Mouse (Mus musculus) heart, adult 2 months (tissue): Measurements from ENCODE around the gene Cdc34. TPM values are rescaled to one million over a fixed set of nuclear protein-coding genes. Genes with fewer than 3 reads are reported as not detected.
A peak's percentile ranks its signal among the peaks of the same experiment; 100 is the strongest.

ENCODE experiments used
- DNase-seq, 2 experiments: peaks; one replicate each; pipeline ENCODE4 v3.0.0; 2021
- H3K27ac ChIP-seq: fragments of 200-600 bp; 2 replicates; pipeline ENCODE4 v1.8.1; 2022
- H3K27me3 ChIP-seq: fragments of 200-500 bp; 2 replicates; pipeline ENCODE4 v1.6.1; 2012; ENCODE audit warnings: mild to moderate bottlenecking, low read length, inconsistent platforms, mixed read lengths; ENCODE audit not compliant: control insufficient read depth, insufficient read depth
- H3K36me3 ChIP-seq: fragments of 200-500 bp; 2 replicates; pipeline ENCODE4 v1.6.1; 2012; ENCODE audit warnings: low read length, inconsistent platforms; ENCODE audit not compliant: control insufficient read depth, insufficient read depth
- H3K4me1 ChIP-seq: fragments of 200-500 bp; 2 replicates; pipeline ENCODE4 v1.6.1; 2011; ENCODE audit warnings: low read length; ENCODE audit not compliant: control insufficient read depth, insufficient read depth
- H3K4me3 ChIP-seq: fragments of 200-600 bp; 2 replicates; pipeline ENCODE4 v1.8.1; 2022
- H3K79me2 ChIP-seq: fragments of 200-500 bp; replicated peaks from 2 replicates; pipeline ENCODE4 v1.6.1; 2012; ENCODE audit warnings: mild to moderate bottlenecking, inconsistent platforms, low read length, moderate library complexity, mixed read lengths; ENCODE audit not compliant: control insufficient read depth, insufficient read depth
- H3K9ac ChIP-seq: fragments of 200-500 bp; 2 replicates; pipeline ENCODE4 v1.6.1; 2012; ENCODE audit warnings: low read depth, mild to moderate bottlenecking, control low read depth, inconsistent platforms, low read length, mixed read lengths
- CTCF ChIP-seq: fragments of 200-600 bp; IDR thresholded peaks from 2 replicates; pipeline ENCODE4 v1.8.1; 2022; ENCODE audit warnings: antibody characterized with exemption, mild to moderate bottlenecking, moderate library complexity
- EP300 ChIP-seq: fragments of 200-500 bp; IDR thresholded peaks from 2 replicates; pipeline ENCODE4 v1.6.1; 2011; ENCODE audit warnings: low read depth, low read length, control low read depth; ENCODE audit not compliant: insufficient read depth
- POLR2A ChIP-seq: fragments of 200-500 bp; IDR thresholded peaks from 2 replicates; pipeline ENCODE4 v1.6.1; 2011; ENCODE audit warnings: mild to moderate bottlenecking, low read depth, low read length, control low read depth; ENCODE audit not compliant: insufficient read depth
- WGBS: fragments of 180-500 bp; shearing (Covaris S2); methylation state at CpG from one replicate; pipeline ENCODE4 v1.1.7; 2018; 5-methylcytosine and 5-hydroxymethylcytosine counted together
- intact Hi-C: fragments of 180-260 bp; cut with DNase I; formaldehyde crosslinking; loops from one replicate; pipeline ENCODE4 v1.15.1; 2025
- polyA plus RNA-seq: library from polyadenylated mRNA; depleted of rRNA; stranded (reverse); fragments of >200 nt; gene quantifications from 2 replicates; pipeline ENCODE4 v1.2.3, GENCODE M21; 2012
- total RNA-seq, 2 experiments: library from RNA; stranded (reverse); gene quantifications; 2 replicates each; pipeline ENCODE4 v1.2.3; 2021

Gene Cdc34
- total and polyA plus RNA-seq, 3 experiments = 196 to 352 (median 216) TPM

GRCm38 (mm10) chr10:79723692-79724091 is 41.7 kb downstream of the Cdc34 start:
- TF ChIP-seq EP300 = 0 out of 2 replicates have a peak, but pooled peaks have one; percentile 27
- no peak for TF ChIP-seq POLR2A
- Histone ChIP-seq H3K9ac (no peak overlapping the region), H3K36me3 (no peaks in the 10 kb centered on the region), H3K79me2 (no peaks in the 10 kb centered on the region), H3K4me1 (peaks cover 4% of the 10 kb centered on the region; the same call in 1 of the 2 replicates), H3K27ac (peak overlapping the region; percentile 7), H3K27me3 (no peaks in the 10 kb centered on the region), H3K4me3 (no peak overlapping the region)
- DNase-seq = no peak
- intact Hi-C loops = no loop called here
- WGBS = 57% methylated on average over 7 of the region's 7 CpGs

GRCm38 (mm10) chr10:79726090-79726489 is 44.1 kb downstream of the Cdc34 start:
- WGBS = 38% methylated on average over 11 of the region's 11 CpGs

GRCm38 (mm10) chr10:79728323-79729249 is 46.6 kb downstream of the Cdc34 start:
- TF ChIP-seq EP300 (no peak), POLR2A (no peak), CTCF (no peak)
- Histone ChIP-seq H3K79me2 (no peaks in the 10 kb centered on the region), H3K27me3 (no peaks in the 10 kb centered on the region), H3K4me1 (peaks cover 5% of the 10 kb centered on the region; the same call in 1 of the 2 replicates), H3K27ac (0 out of 2 replicates have a peak overlapping the region, but pooled peaks have one; percentile 4), H3K36me3 (no peaks in the 10 kb centered on the region), H3K9ac (no peak overlapping the region), H3K4me3 (no peak overlapping the region)
- intact Hi-C loops = no loop called here
- DNase-seq = no peak
- 63% methylated on average over 28 of the region's 28 CpGs for WGBS

More at GRCm38 (mm10) chr10:79726090-79726489, 44.1 kb downstream of the Cdc34 start:
- Histone ChIP-seq H3K4me1 (peaks cover 7% of the 10 kb centered on the region; the same call in 1 of the 2 replicates), H3K9ac (no peak overlapping the region), H3K27ac (no peak overlapping the region), H3K27me3 (no peaks in the 10 kb centered on the region), H3K4me3 (no peak overlapping the region), H3K79me2 (no peaks in the 10 kb centered on the region), H3K36me3 (no peaks in the 10 kb centered on the region)
- DNase-seq = no peak
- no peak for TF ChIP-seq EP300
- peak; percentile 65 for TF ChIP-seq CTCF
- intact Hi-C loops = no loop called here

GRCm38 (mm10) chr10:79729357-79729965 is 47.5 kb downstream of the Cdc34 start:
- Histone ChIP-seq H3K4me1 (peaks cover 5% of the 10 kb centered on the region; the same call in 1 of the 2 replicates), H3K79me2 (no peaks in the 10 kb centered on the region), H3K36me3 (no peaks in the 10 kb centered on the region), H3K27me3 (no peaks in the 10 kb centered on the region), H3K9ac (peak overlapping the region; percentile 26), H3K4me3 (no peak overlapping the region), H3K27ac (peak overlapping the region; percentile 31)
- DNase-seq = peak; percentile 58 to 60
- TF ChIP-seq CTCF = no peak
- no peak for TF ChIP-seq POLR2A
- 0 out of 2 replicates have a peak, but pooled peaks have one; percentile 32 for TF ChIP-seq EP300
- intact Hi-C loops = no loop called here
- 40% methylated on average over 13 of the region's 13 CpGs for WGBS

GRCm38 (mm10) chr10:79732500-79732899 is 50.5 kb downstream of the Cdc34 start:
- H3K9ac ChIP-seq = no peak overlapping the region
- no peaks in the 10 kb centered on the region for H3K27me3 ChIP-seq
- intact Hi-C loops = no loop called here
- H3K79me2 ChIP-seq = no peaks in the 10 kb centered on the region
- peaks cover 5% of the 10 kb centered on the region; the same call in 1 of the 2 replicates for H3K4me1 ChIP-seq
- H3K4me3 ChIP-seq = no peak overlapping the region
- H3K36me3 ChIP-seq = no peaks in the 10 kb centered on the region
- H3K27ac ChIP-seq = no peak overlapping the region
- no peak for DNase-seq
- no peak for TF ChIP-seq EP300
- TF ChIP-seq CTCF = peak; percentile 73
- WGBS = 79% methylated on average over 1 of the region's 1 CpGs

- TF ChIP-seq EP300 = no peak
- no peak for TF ChIP-seq POLR2A
- TF ChIP-seq CTCF = no peak
- Histone ChIP-seq H3K9ac (no peak overlapping the region), H3K79me2 (no peaks in the 10 kb centered on the region), H3K4me1 (peaks cover under 1% of the 10 kb centered on the region; the same call in 1 of the 2 replicates), H3K4me3 (no peak overlapping the region), H3K27ac (no peak overlapping the region), H3K36me3 (no peaks in the 10 kb centered on the region), H3K27me3 (no peaks in the 10 kb centered on the region)
- WGBS = 91% methylated on average over 15 of the region's 15 CpGs
- intact Hi-C loops = no loop called here
- DNase-seq = no peak
Measured at GRCm38 (mm10) chr10:79733847-79734246, 51.9 kb downstream of the Cdc34 start.
